Mouse (Mus musculus) forebrain, embryonic 13.5 days (tissue): ENCODE measurements at regions not wholly inside any gene's neighbourhood (a gene's known extent, or its start where the extent isn't known, plus 50 kb on each side); places are given as distances from the start of the nearest gene placed in this dataset.

Experiments used
- ATAC-seq: fragments of 200-750 bp; cut with Nextera tagmentation; 2 replicates; pipeline ENCODE4 v1.8.0; 2017
- H3K27ac ChIP-seq: fragments of 300-500 bp; sonication (generic); 2 replicates; pipeline ENCODE4 v1.5.1; 2015; ENCODE audit warnings: inconsistent platforms, mild to moderate bottlenecking, moderate library complexity
- H3K27me3 ChIP-seq: fragments of 300-500 bp; sonication (generic); 2 replicates; pipeline ENCODE4 v1.6.1; 2015; ENCODE audit warnings: mild to moderate bottlenecking, inconsistent platforms
- H3K36me3 ChIP-seq: fragments of 300-500 bp; sonication (generic); 2 replicates; pipeline ENCODE4 v1.6.1; 2015; ENCODE audit warnings: mild to moderate bottlenecking, inconsistent platforms; ENCODE audit not compliant: poor library complexity, severe bottlenecking
- H3K4me1 ChIP-seq: fragments of 300-500 bp; sonication (generic); 2 replicates; pipeline ENCODE4 v1.6.1; 2015; ENCODE audit warnings: inconsistent platforms
- H3K4me2 ChIP-seq: fragments of 300-500 bp; sonication (generic); 2 replicates; pipeline ENCODE4 v1.6.1; 2015; ENCODE audit warnings: inconsistent platforms, mild to moderate bottlenecking, moderate library complexity
- H3K4me3 ChIP-seq: fragments of 300-500 bp; sonication (generic); 2 replicates; pipeline ENCODE4 v1.5.1; 2015; ENCODE audit warnings: mild to moderate bottlenecking, inconsistent platforms
- H3K9ac ChIP-seq: fragments of 300-500 bp; sonication (generic); 2 replicates; pipeline ENCODE4 v1.6.1; 2015; ENCODE audit warnings: mild to moderate bottlenecking, inconsistent platforms
- H3K9me3 ChIP-seq: fragments of 300-500 bp; sonication (generic); replicated peaks from 2 replicates; pipeline ENCODE4 v1.6.1; 2016; ENCODE audit warnings: inconsistent platforms
- WGBS: fragments of 180-500 bp; shearing (Covaris S2); methylation state at CpG from one replicate; pipeline ENCODE4 v1.1.7; 2015; 5-methylcytosine and 5-hydroxymethylcytosine counted together

- H3K27ac ChIP-seq = no peak overlapping the region
- no peak overlapping the region for H3K4me3 ChIP-seq
- H3K9ac ChIP-seq = no peak overlapping the region
- no peaks in the 10 kb centered on the region for H3K36me3 ChIP-seq
- 61% methylated on average over 3 of the region's 3 CpGs for WGBS
- H3K9me3 ChIP-seq = no peaks in the 10 kb centered on the region
- no peak for ATAC-seq
- no peak overlapping the region for H3K4me2 ChIP-seq
- no peaks in the 10 kb centered on the region for H3K27me3 ChIP-seq
- peaks cover 13% of the 10 kb centered on the region for H3K4me1 ChIP-seq
Measured at GRCm38 (mm10) chr1:185672940-185673339, 218.3 kb downstream of the Slc30a10 start.

GRCm38 (mm10) chr1:185675674-185676420, 221.2 kb downstream of the Slc30a10 start:
- no peaks in the 10 kb centered on the region for H3K9me3 ChIP-seq
- 84% methylated on average over 11 of the region's 11 CpGs for WGBS
- no peak overlapping the region for H3K4me2 ChIP-seq
- H3K4me1 ChIP-seq = peaks cover 1% of the 10 kb centered on the region; the same call in 1 of the 2 replicates
- no peaks in the 10 kb centered on the region for H3K27me3 ChIP-seq
- no peaks in the 10 kb centered on the region for H3K36me3 ChIP-seq
- H3K9ac ChIP-seq = no peak overlapping the region
- H3K27ac ChIP-seq = no peak overlapping the region
- no peak overlapping the region for H3K4me3 ChIP-seq
- no peak for ATAC-seq

GRCm38 (mm10) chr1:185681610-185682457, 227.2 kb downstream of the Slc30a10 start:
- no peak overlapping the region for H3K27ac ChIP-seq
- no peaks in the 10 kb centered on the region for H3K27me3 ChIP-seq
- no peaks in the 10 kb centered on the region for H3K9me3 ChIP-seq
- no peak overlapping the region for H3K4me2 ChIP-seq
- H3K4me3 ChIP-seq = no peak overlapping the region
- ATAC-seq = peak; percentile 71
- no peaks in the 10 kb centered on the region for H3K4me1 ChIP-seq
- H3K36me3 ChIP-seq = no peaks in the 10 kb centered on the region
- H3K9ac ChIP-seq = no peak overlapping the region
- 45% methylated on average over 21 of the region's 21 CpGs for WGBS

GRCm38 (mm10) chr1:185682458-185682750, 227.8 kb downstream of the Slc30a10 start:
- 70% methylated on average over 3 of the region's 3 CpGs for WGBS
- Histone ChIP-seq H3K27me3 (no peaks in the 10 kb centered on the region), H3K36me3 (no peaks in the 10 kb centered on the region), H3K9ac (no peak overlapping the region), H3K4me2 (no peak overlapping the region), H3K27ac (no peak overlapping the region), H3K4me1 (no peaks in the 10 kb centered on the region), H3K4me3 (no peak overlapping the region), H3K9me3 (no peaks in the 10 kb centered on the region)
- no peak for ATAC-seq

- H3K4me1 ChIP-seq = no peaks in the 10 kb centered on the region
- no peak overlapping the region for H3K27ac ChIP-seq
- no peaks in the 10 kb centered on the region for H3K36me3 ChIP-seq
- no peak for ATAC-seq
- no peak overlapping the region for H3K9ac ChIP-seq
- no peaks in the 10 kb centered on the region for H3K27me3 ChIP-seq
- H3K4me2 ChIP-seq = no peak overlapping the region
- no peaks in the 10 kb centered on the region for H3K9me3 ChIP-seq
- WGBS = 75% methylated on average over 9 of the region's 9 CpGs
- H3K4me3 ChIP-seq = no peak overlapping the region
Measured at GRCm38 (mm10) chr1:185684638-185685037, 230.0 kb downstream of the Slc30a10 start.

- no peaks in the 10 kb centered on the region for H3K36me3 ChIP-seq
- WGBS = 95% methylated on average over 10 of the region's 10 CpGs
- H3K4me2 ChIP-seq = no peak overlapping the region
- H3K4me3 ChIP-seq = no peak overlapping the region
- H3K27me3 ChIP-seq = no peaks in the 10 kb centered on the region
- no peaks in the 10 kb centered on the region for H3K4me1 ChIP-seq
- no peak overlapping the region for H3K9ac ChIP-seq
- ATAC-seq = no peak
- no peaks in the 10 kb centered on the region for H3K9me3 ChIP-seq
- H3K27ac ChIP-seq = no peak overlapping the region
Measured at GRCm38 (mm10) chr1:185688506-185688905, 233.9 kb downstream of the Slc30a10 start.

- no peaks in the 10 kb centered on the region for H3K4me1 ChIP-seq
- no peak for ATAC-seq
- no peak overlapping the region for H3K4me2 ChIP-seq
- no peaks in the 10 kb centered on the region for H3K27me3 ChIP-seq
- H3K27ac ChIP-seq = no peak overlapping the region
- no peaks in the 10 kb centered on the region for H3K36me3 ChIP-seq
- H3K9ac ChIP-seq = no peak overlapping the region
- H3K4me3 ChIP-seq = no peak overlapping the region
- 88% methylated on average over 2 of the region's 2 CpGs for WGBS
- no peaks in the 10 kb centered on the region for H3K9me3 ChIP-seq
Measured at GRCm38 (mm10) chr1:185695394-185695793, 240.7 kb downstream of the Slc30a10 start.

GRCm38 (mm10) chr1:185699758-185700157, 245.1 kb downstream of the Slc30a10 start:
- H3K36me3 ChIP-seq = no peaks in the 10 kb centered on the region
- no peak overlapping the region for H3K9ac ChIP-seq
- H3K27me3 ChIP-seq = no peaks in the 10 kb centered on the region
- no peak for ATAC-seq
- H3K4me2 ChIP-seq = no peak overlapping the region
- WGBS = 84% methylated on average over 6 of the region's 6 CpGs
- H3K27ac ChIP-seq = no peak overlapping the region
- no peaks in the 10 kb centered on the region for H3K9me3 ChIP-seq
- no peaks in the 10 kb centered on the region for H3K4me1 ChIP-seq
- no peak overlapping the region for H3K4me3 ChIP-seq

- Histone ChIP-seq H3K4me3 (no peak overlapping the region), H3K4me1 (no peaks in the 10 kb centered on the region; the same call in 1 of the 2 replicates), H3K9me3 (no peaks in the 10 kb centered on the region), H3K4me2 (no peak overlapping the region), H3K9ac (no peak overlapping the region), H3K27me3 (no peaks in the 10 kb centered on the region), H3K27ac (no peak overlapping the region), H3K36me3 (no peaks in the 10 kb centered on the region)
- ATAC-seq = no peak
- WGBS = 79% methylated on average over 2 of the region's 2 CpGs
Measured at GRCm38 (mm10) chr1:185726324-185726723, 271.7 kb downstream of the Slc30a10 start.

- no peaks in the 10 kb centered on the region for H3K27me3 ChIP-seq
- no peaks in the 10 kb centered on the region for H3K36me3 ChIP-seq
- no peak overlapping the region for H3K27ac ChIP-seq
- H3K4me2 ChIP-seq = no peak overlapping the region
- H3K9me3 ChIP-seq = no peaks in the 10 kb centered on the region
- H3K4me3 ChIP-seq = no peak overlapping the region
- no peaks in the 10 kb centered on the region; the same call in 1 of the 2 replicates for H3K4me1 ChIP-seq
- no peak for ATAC-seq
- H3K9ac ChIP-seq = no peak overlapping the region
Measured at GRCm38 (mm10) chr1:185726811-185727210, 272.2 kb downstream of the Slc30a10 start.

- no peaks in the 10 kb centered on the region for H3K36me3 ChIP-seq
- ATAC-seq = no peak
- H3K9me3 ChIP-seq = no peaks in the 10 kb centered on the region
- H3K27me3 ChIP-seq = no peaks in the 10 kb centered on the region
- H3K9ac ChIP-seq = no peak overlapping the region
- no peak overlapping the region for H3K4me3 ChIP-seq
- H3K27ac ChIP-seq = no peak overlapping the region
- H3K4me2 ChIP-seq = no peak overlapping the region
- H3K4me1 ChIP-seq = no peaks in the 10 kb centered on the region; the same call in 1 of the 2 replicates
- WGBS = 50% methylated on average over 4 of the region's 4 CpGs
Measured at GRCm38 (mm10) chr1:185727749-185728148, 273.1 kb downstream of the Slc30a10 start.

- WGBS = 51% methylated on average over 3 of the region's 3 CpGs
- ATAC-seq = no peak
- Histone ChIP-seq H3K27ac (no peak overlapping the region), H3K4me2 (no peak overlapping the region), H3K36me3 (no peaks in the 10 kb centered on the region), H3K4me3 (no peak overlapping the region), H3K9me3 (no peaks in the 10 kb centered on the region), H3K4me1 (no peaks in the 10 kb centered on the region; the same call in 1 of the 2 replicates), H3K9ac (no peak overlapping the region), H3K27me3 (no peaks in the 10 kb centered on the region)
Measured at GRCm38 (mm10) chr1:185728406-185728805, 273.8 kb downstream of the Slc30a10 start.
